Mouse (Mus musculus): ENCODE measurements around the gene Nckipsd. TPM values are rescaled to one million over a fixed set of nuclear protein-coding genes. Genes with fewer than 3 reads are reported as not detected.

Nckipsd gene
- polyA plus RNA-seq, 1 experiment from 2014 or later = 14.1 TPM

Small RNA genes within 50 kb of the gene (microRNA-seq; reads per million reads assigned to microRNA genes)
- gene Gm23156 = not detected

Other genes starting within 250 kb of the Nckipsd start
- gene Impdh2, start 248.1 kb upstream of the Nckipsd start, polyA plus RNA-seq (2016; fragmentation: Nextera tagmentation; extraction: Ambion mirVana) = 244 and 260 TPM in 2 replicates
- gene Ndufaf3, start 240.9 kb upstream of the Nckipsd start, polyA plus RNA-seq (2016; fragmentation: Nextera tagmentation; extraction: Ambion mirVana) = 43.3 and 50.6 TPM in 2 replicates
- gene Dalrd3, start 238.5 kb upstream of the Nckipsd start, polyA plus RNA-seq (2016; fragmentation: Nextera tagmentation; extraction: Ambion mirVana) = 192 and 201 TPM in 2 replicates
- 203 and 212 TPM in 2 replicates for gene Wdr6, start 229.6 kb upstream of the Nckipsd start, polyA plus RNA-seq (2016; fragmentation: Nextera tagmentation; extraction: Ambion mirVana)
- gene P4htm, start 210.7 kb upstream of the Nckipsd start, polyA plus RNA-seq (2016; fragmentation: Nextera tagmentation; extraction: Ambion mirVana) = 11.9 and 12.1 TPM in 2 replicates
- gene Arih2, start 159.0 kb upstream of the Nckipsd start, polyA plus RNA-seq (2016; fragmentation: Nextera tagmentation; extraction: Ambion mirVana) = 64.1 and 69.1 TPM in 2 replicates
- gene Slc25a20, start 146.3 kb upstream of the Nckipsd start, polyA plus RNA-seq (2016; fragmentation: Nextera tagmentation; extraction: Ambion mirVana) = 33.1 and 35.8 TPM in 2 replicates
- gene Prkar2a, start 119.1 kb upstream of the Nckipsd start, polyA plus RNA-seq (2016; fragmentation: Nextera tagmentation; extraction: Ambion mirVana) = 28.5 and 30.1 TPM in 2 replicates
- gene Ip6k2, start 24.6 kb upstream of the Nckipsd start, polyA plus RNA-seq (2016; fragmentation: Nextera tagmentation; extraction: Ambion mirVana) = 78.3 and 89.3 TPM in 2 replicates
- gene Celsr3, start 18.0 kb downstream of the Nckipsd start, polyA plus RNA-seq (2016; fragmentation: Nextera tagmentation; extraction: Ambion mirVana) = 1.5 and 2.1 TPM in 2 replicates
- gene Slc26a6, start 44.9 kb downstream of the Nckipsd start, polyA plus RNA-seq (2016; fragmentation: Nextera tagmentation; extraction: Ambion mirVana) = 11.5 and 11.6 TPM in 2 replicates
- not detected in 2 replicates for gene Tmem89, start 106.3 kb downstream of the Nckipsd start, polyA plus RNA-seq (2016; fragmentation: Nextera tagmentation; extraction: Ambion mirVana)
- gene Uqcrc1, start 128.3 kb downstream of the Nckipsd start, polyA plus RNA-seq (2016; fragmentation: Nextera tagmentation; extraction: Ambion mirVana) = 468 and 481 TPM in 2 replicates
- gene Col7a1, start 145.2 kb downstream of the Nckipsd start, polyA plus RNA-seq (2016; fragmentation: Nextera tagmentation; extraction: Ambion mirVana) = 1.5 and 2.3 TPM in 2 replicates
- gene Ucn2, start 177.6 kb downstream of the Nckipsd start, polyA plus RNA-seq (2016; fragmentation: Nextera tagmentation; extraction: Ambion mirVana) = not detected in 2 replicates
- 10.5 and 12.4 TPM in 2 replicates for gene Pfkfb4, start 183.4 kb downstream of the Nckipsd start, polyA plus RNA-seq (2016; fragmentation: Nextera tagmentation; extraction: Ambion mirVana)
- 29.7 and 31.5 TPM in 2 replicates for gene Shisa5, start 230.2 kb downstream of the Nckipsd start, polyA plus RNA-seq (2016; fragmentation: Nextera tagmentation; extraction: Ambion mirVana)